Mouse (Mus musculus) right cerebral cortex, postnatal 14 days (tissue): Measurements from ENCODE around the gene Ksr1.

Experiments used
- DNase-seq: peaks from one replicate; pipeline ENCODE4 v3.0.0; 2022

Ksr1 gene

DNA sequence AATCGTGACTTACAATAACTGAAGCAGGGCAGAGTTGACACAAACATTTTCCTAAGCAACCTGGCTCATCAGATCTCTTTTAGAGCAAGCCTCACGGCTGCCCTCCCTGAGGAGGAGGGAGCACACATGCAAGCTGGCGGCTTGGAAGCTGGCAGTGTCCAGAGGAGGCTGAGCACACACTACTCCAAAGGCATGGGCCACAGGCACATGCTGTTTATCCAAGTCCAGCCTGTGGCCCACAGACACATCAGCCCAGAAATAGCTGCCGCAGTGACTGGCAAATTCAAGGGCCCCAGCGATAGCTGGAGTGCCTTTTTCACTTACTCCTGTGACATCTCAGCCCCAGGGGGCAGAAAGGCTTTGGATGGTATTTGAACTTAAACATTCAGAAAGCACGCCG is 82.6 kb downstream of the Ksr1 start:
- DNase-seq = no peak

DNA sequence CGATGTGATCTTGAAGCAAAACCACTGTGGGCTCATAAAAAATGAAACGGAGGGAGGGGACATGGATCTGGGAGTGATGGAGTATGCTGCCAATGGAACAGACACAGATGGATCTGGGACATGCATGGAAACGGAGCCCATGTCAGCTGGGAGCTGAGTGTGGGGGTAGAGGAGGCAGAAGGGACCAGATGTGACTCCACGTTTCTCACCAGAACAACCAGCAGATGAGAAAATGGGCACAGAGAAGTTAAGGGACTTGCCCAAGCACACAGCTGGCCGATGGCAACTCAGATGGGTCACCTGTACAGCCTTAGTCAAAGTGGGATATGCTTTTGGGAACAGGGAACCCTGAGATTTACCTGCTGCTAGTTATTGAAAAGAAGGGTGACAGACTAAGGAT is 83.3 kb downstream of the Ksr1 start:
- DNase-seq = no peak

- no peak for DNase-seq
These were observed 84.4 kb downstream of the Ksr1 start for GRCm38 (mm10) chr11:79061839-79062238.

GRCm38 (mm10) chr11:79059850-79060249 is 86.4 kb downstream of the Ksr1 start:
- DNase-seq = no peak

GRCm38 (mm10) chr11:79059062-79059461 is 87.1 kb downstream of the Ksr1 start:
- DNase-seq = no peak

- no peak for DNase-seq
These were observed 87.6 kb downstream of the Ksr1 start for GRCm38 (mm10) chr11:79058610-79059009.

DNA sequence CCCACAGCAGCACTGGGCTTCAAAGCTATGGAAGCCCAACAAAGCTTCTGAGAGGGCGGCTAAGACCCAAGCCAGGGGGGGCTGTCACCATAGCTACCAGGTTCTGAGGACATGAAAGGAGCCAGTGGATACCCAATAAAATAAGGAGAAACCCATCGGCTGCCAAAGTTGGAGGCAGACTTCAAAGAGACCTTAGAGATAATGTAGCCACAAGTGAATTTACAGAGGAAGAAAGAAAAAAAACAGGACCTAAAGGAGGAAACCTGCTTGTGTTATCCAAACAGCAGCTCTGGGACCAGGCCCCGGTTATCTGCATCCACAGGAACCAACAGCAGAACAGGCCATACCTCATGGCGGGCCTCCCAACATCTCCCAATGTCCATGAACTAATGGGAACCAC is 88.4 kb downstream of the Ksr1 start:
- DNase-seq = no peak

DNA sequence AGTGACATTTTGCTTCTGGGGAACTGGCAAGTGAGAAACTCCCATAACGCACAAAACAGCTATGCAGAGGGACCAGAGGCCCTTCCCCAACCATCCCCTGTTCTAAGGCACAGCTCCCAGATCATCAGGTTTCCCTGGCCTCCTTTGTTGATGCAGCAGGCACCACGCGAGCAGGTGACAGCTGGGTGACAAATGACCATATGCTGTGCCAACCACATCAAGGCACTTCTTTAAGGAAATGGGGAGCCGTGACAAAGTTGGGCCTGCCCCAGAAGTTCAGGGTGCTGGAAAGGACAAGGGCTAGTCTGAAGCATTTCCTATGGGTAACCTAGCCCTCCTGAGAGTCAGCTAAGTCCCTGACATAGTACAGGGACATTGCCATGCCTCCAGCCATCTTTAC is 89.3 kb downstream of the Ksr1 start:
- no peak for DNase-seq

DNA sequence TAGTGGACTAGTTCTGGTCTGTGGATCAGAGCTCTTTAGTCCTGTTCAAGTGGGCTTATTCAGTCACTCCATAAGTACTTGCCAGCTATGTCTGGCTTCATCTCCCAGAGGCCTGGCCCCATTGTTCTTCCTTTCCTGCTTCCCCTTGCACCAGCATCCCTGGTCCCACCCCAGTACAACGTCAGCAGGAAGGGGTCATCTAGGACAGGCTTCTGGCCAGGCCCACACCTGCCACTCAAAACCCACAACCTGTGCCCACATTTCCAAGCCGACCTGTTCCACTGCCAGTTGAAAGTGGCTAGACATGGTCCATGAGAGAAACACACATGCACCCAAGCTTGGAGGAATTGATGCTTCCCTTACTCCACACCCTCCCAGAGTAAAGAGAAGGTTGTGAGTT is 90.2 kb downstream of the Ksr1 start:
- no peak for DNase-seq

- no peak for DNase-seq
These were observed 91.0 kb downstream of the Ksr1 start for GRCm38 (mm10) chr11:79055161-79055560.

DNA sequence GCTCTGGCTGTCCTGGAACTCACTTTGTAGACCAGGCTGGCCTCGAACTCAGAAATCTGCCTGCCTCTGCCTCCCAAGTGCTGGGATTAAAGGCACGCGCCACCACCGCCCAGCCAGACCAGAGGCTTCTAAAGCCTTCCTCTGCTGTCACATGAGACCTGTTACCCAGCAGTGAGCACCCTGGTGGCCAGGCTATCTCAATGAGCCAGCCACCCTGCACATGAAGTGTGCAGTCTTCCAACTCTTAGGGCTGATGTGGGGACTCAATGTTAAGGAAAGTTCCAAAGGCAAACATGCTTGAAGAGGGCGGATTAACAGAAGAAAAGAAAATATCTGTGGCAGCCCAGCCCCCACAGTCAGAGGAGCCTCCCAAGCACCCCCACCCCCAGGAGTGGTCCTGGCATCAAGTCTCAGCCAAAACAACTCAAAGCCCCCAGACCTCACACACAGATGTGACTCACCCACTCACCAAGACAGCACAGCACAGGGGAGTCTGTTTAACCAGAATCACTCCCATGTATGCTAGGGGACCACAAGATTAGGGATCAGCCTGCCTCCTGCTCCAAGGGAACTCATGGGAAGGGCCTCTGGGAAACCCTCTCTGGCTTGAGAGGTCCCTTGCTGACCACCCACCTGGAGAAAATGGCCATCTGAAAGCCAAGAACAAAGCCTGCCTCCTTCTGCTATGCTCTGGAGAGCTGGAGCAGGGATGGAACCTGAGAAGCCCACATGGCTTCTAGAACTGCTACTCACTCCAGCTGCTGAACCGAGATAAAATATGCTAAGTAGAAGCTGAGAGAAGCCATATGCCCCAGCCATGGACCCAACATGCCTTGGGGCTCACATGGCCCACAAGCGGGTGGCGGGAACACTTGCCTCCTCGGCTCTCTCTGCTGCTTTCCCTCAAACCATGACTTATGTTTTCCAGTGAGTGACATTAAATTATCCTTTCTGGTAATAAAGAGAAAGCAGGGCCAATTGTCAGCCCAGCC is 91.8 kb downstream of the Ksr1 start:
- no peak for DNase-seq

DNA sequence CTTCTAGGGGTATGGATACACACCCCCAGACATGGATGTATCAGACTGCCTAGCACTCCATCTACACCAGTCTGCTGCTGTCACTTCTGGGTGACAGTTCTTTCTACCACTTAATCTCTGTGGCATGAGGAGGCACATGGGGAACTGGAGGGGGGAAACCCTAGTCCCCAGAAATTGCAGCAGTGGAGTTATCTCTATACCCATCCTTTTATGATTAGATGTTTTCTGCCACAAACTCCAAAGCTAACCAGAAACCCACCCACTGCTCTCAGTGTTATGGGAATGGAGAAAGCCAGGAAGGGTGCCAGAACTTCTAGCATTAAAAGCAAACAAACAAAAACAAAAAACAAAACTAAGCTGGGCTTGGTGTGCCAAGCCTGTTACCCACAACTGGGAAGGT is 92.8 kb downstream of the Ksr1 start:
- DNase-seq = no peak

- no peak for DNase-seq
These were observed 93.4 kb downstream of the Ksr1 start for GRCm38 (mm10) chr11:79052769-79053168.

DNA sequence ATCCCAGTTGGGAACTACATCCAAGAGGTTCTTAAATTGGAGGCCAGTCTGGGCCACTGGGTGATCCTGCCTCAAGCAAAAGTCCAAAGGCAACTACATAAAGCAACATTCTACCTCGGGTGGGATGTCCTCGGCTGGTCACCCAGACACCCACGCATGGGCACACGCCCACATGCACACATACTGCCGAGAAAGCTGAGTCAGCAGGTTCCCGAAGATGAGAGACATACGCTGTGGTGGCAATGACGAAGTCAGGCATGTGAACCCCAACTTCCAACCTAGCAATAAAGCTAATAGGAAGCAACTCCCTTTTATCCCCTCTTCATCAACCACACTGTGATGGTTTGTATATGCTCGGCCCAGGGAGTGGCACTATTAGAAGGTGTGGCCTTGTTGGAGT is 94.7 kb downstream of the Ksr1 start:
- DNase-seq = no peak

DNA sequence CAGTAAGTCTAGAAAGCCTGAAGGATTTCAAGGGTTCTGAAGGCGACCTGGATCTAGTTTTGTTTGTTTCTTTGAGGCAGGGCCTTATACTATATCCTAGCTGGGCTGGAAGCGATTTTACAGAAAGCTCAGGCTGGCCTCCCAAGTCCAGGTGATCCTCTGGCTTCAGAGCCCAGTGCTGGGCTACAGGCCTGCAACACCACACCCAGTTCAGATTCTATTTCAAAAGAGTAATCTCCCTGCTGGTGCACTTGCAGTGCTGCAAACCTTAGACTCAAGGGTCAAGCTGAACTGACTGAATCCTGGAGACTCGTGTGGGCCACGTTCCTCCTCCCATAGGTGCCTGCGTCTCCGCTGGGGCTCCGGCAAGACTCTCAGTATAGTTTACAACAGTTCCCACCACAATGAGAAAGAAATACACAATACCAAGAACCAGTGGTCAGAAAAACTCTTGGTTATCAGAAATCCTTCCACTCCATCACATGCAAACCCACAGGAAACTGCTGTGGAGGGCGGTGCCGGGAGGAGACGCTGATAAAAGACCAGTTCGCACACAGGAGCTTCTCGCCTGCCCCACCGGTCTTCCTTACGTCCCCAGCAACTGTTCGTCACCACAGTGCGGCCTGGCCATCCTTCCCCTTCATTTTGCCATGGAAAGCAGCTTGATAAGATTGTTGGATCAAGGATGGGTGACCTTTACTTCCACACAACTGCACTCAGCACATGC is 95.3 kb downstream of the Ksr1 start:
- DNase-seq = no peak

DNA sequence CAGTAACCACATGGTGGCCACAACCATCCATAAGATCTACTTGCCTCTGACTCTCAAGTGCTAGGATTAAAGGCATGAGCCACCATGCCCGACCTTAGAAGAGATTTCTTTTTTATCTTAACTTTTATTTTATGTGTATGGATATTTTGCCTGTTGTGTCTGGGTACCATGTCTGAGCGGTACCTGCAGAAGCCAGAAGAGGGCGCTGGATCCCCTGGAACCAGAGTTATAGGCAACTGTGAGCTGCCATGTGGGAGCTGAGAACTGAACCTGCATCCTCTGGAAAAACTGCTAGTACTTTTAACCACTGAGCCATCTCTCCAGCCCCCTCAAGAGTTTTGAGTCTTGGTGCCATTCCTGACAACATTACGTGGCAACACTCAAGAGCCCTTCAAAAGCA is 97.3 kb downstream of the Ksr1 start:
- DNase-seq = no peak

GRCm38 (mm10) chr11:79047180-79047727 is 99.0 kb downstream of the Ksr1 start:
- no peak for DNase-seq

GRCm38 (mm10) chr11:79046561-79047155 is 99.5 kb downstream of the Ksr1 start:
- no peak for DNase-seq

DNA sequence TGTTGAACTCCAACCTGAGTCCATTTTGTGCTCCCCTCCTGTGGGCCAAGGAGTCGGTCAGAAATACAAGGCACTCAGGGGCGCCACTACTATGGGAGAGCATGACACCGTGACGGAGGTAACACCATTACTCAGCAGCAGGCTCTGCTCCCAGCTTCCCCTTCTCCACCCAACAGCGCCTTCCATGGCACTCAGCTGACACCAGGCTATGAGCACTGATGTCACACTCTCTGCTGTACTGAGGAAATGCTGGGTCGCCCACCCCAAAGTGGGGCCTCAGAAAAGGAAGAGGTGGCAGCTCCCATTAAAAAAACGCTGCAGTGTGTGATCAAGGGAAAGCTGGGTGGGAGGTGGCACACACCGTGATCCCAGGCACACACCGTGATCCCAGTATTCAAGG is 101.0 kb downstream of the Ksr1 start:
- DNase-seq = no peak

GRCm38 (mm10) chr11:79044798-79045197 is 101.4 kb downstream of the Ksr1 start:
- DNase-seq = no peak

- DNase-seq = no peak
These were observed 104.2 kb downstream of the Ksr1 start for GRCm38 (mm10) chr11:79041908-79042430.

DNA sequence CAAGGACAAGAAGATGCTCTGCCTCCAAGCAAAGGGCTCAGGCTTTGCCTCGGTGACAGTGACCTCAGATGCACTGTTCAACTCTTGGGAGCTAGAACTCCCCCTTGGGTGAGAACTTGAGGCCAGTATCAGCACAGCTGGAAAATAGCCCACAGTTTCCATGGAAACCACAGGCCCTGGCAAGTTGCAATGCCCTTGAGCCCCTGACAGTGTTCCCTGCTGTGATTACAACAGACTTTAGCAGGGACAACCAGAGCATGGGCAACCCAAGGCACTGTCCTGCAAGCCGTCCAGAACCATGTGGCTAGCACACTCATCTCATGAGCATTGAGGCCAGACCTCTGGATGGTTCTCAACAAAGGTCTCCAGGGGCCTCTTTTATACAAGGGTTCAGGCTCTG is 106.7 kb downstream of the Ksr1 start:
- no peak for DNase-seq

DNA sequence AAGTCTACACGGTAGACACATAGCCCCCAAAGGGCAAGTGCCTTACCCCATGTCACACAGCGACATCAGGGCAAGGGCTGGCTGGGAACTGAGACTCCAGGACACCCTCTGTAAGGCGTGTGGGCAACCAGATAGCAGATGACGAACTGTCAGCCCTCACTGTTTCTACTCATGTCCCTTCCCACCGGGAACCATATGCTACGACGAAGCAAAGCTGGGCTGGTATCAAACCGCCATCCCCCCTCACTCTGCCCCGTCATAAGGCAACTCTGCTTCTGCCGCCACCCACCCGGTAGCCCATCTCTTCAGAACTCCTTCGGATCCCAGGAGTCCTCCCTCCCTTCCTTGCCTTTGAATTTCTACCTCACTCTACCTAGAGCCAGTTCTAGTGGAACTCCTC is 108.7 kb downstream of the Ksr1 start:
- DNase-seq = no peak
